Mouse (Mus musculus) stomach, embryonic 15.5 days (tissue): ENCODE measurements at regions not wholly inside any gene's neighbourhood (a gene's known extent, or its start where the extent isn't known, plus 50 kb on each side); places are given as distances from the start of the nearest gene placed in this dataset.
A peak's percentile ranks its signal among the peaks of the same experiment; 100 is the strongest.

Source experiments
- ATAC-seq: fragments of 200-750 bp; cut with Nextera tagmentation; 2 replicates; pipeline ENCODE4 v1.8.0; 2017; ENCODE audit warnings: low read depth, moderate number of reproducible peaks, moderate TSS enrichment; ENCODE audit not compliant: insufficient read depth, low FRiP score
- H3K27ac ChIP-seq: fragments of 300-500 bp; sonication (generic); 2 replicates; pipeline ENCODE4 v1.5.1; 2015; ENCODE audit warnings: mild to moderate bottlenecking, inconsistent platforms
- H3K27me3 ChIP-seq: fragments of 300-500 bp; sonication (generic); replicated peaks from 2 replicates; pipeline ENCODE4 v1.6.1; 2015; ENCODE audit warnings: inconsistent platforms
- H3K36me3 ChIP-seq: fragments of 300-500 bp; sonication (generic); 2 replicates; pipeline ENCODE4 v1.6.1; 2015; ENCODE audit warnings: inconsistent platforms
- H3K4me1 ChIP-seq: fragments of 300-500 bp; sonication (generic); 2 replicates; pipeline ENCODE4 v1.6.1; 2015; ENCODE audit warnings: inconsistent platforms
- H3K4me2 ChIP-seq: fragments of 300-500 bp; sonication (generic); 2 replicates; pipeline ENCODE4 v1.6.1; 2015; ENCODE audit warnings: mild to moderate bottlenecking, inconsistent platforms
- H3K4me3 ChIP-seq: fragments of 300-500 bp; sonication (generic); replicated peaks from 2 replicates; pipeline ENCODE4 v1.5.1; 2015; ENCODE audit warnings: inconsistent platforms
- H3K9ac ChIP-seq: fragments of 300-500 bp; sonication (generic); 2 replicates; pipeline ENCODE4 v1.6.1; 2015; ENCODE audit warnings: inconsistent platforms
- H3K9me3 ChIP-seq: fragments of 300-500 bp; sonication (generic); 2 replicates; pipeline ENCODE4 v1.6.1; 2016; ENCODE audit warnings: inconsistent platforms
- WGBS: fragments of 180-500 bp; shearing (Covaris S2); methylation state at CpG from one replicate; pipeline ENCODE4 v1.1.7; 2015; 5-methylcytosine and 5-hydroxymethylcytosine counted together

GRCm38 (mm10) chr7:74974448-74974847, 334.6 kb downstream of the Sv2b start:
- no peak overlapping the region for H3K27ac ChIP-seq
- no peaks in the 10 kb centered on the region for H3K36me3 ChIP-seq
- H3K9ac ChIP-seq = no peak overlapping the region
- no peak overlapping the region for H3K4me3 ChIP-seq
- 75% methylated on average over 3 of the region's 3 CpGs for WGBS
- H3K9me3 ChIP-seq = no peaks in the 10 kb centered on the region
- no peak for ATAC-seq
- H3K27me3 ChIP-seq = no peaks in the 10 kb centered on the region
- no peak overlapping the region for H3K4me2 ChIP-seq
- no peaks in the 10 kb centered on the region for H3K4me1 ChIP-seq

GRCm38 (mm10) chr7:74944421-74945098, 364.5 kb downstream of the Sv2b start:
- H3K4me1 ChIP-seq = no peaks in the 10 kb centered on the region
- no peak overlapping the region for H3K27ac ChIP-seq
- H3K36me3 ChIP-seq = no peaks in the 10 kb centered on the region
- WGBS = 44% methylated on average over 5 of the region's 5 CpGs
- ATAC-seq = no peak
- no peaks in the 10 kb centered on the region for H3K9me3 ChIP-seq
- H3K9ac ChIP-seq = no peak overlapping the region
- H3K27me3 ChIP-seq = no peaks in the 10 kb centered on the region
- no peak overlapping the region for H3K4me3 ChIP-seq
- H3K4me2 ChIP-seq = no peak overlapping the region

GRCm38 (mm10) chr7:74942917-74943316, 366.1 kb downstream of the Sv2b start:
- no peak overlapping the region for H3K4me3 ChIP-seq
- ATAC-seq = no peak
- WGBS = 55% methylated on average over 4 of the region's 4 CpGs
- H3K27me3 ChIP-seq = no peaks in the 10 kb centered on the region
- no peak overlapping the region for H3K4me2 ChIP-seq
- H3K36me3 ChIP-seq = no peaks in the 10 kb centered on the region
- H3K4me1 ChIP-seq = no peaks in the 10 kb centered on the region
- no peak overlapping the region for H3K27ac ChIP-seq
- H3K9ac ChIP-seq = no peak overlapping the region
- no peaks in the 10 kb centered on the region for H3K9me3 ChIP-seq

- no peak overlapping the region for H3K27ac ChIP-seq
- no peak for ATAC-seq
- no peaks in the 10 kb centered on the region for H3K9me3 ChIP-seq
- H3K9ac ChIP-seq = no peak overlapping the region
- no peaks in the 10 kb centered on the region for H3K4me1 ChIP-seq
- no peaks in the 10 kb centered on the region for H3K36me3 ChIP-seq
- H3K4me2 ChIP-seq = no peak overlapping the region
- no peak overlapping the region for H3K4me3 ChIP-seq
- WGBS = 40% methylated on average over 3 of the region's 3 CpGs
- no peaks in the 10 kb centered on the region for H3K27me3 ChIP-seq
Measured at GRCm38 (mm10) chr7:74942146-74942545, 366.9 kb downstream of the Sv2b start.

- Histone ChIP-seq H3K9ac (no peak overlapping the region), H3K4me1 (no peaks in the 10 kb centered on the region), H3K4me2 (no peak overlapping the region), H3K36me3 (no peaks in the 10 kb centered on the region), H3K9me3 (no peaks in the 10 kb centered on the region), H3K27ac (no peak overlapping the region), H3K27me3 (no peaks in the 10 kb centered on the region), H3K4me3 (no peak overlapping the region)
- ATAC-seq = no peak; the same call in 1 of the 2 replicates
- WGBS = 42% methylated on average over 8 of the region's 8 CpGs
Measured at GRCm38 (mm10) chr7:74929142-74929829, 374.7 kb upstream of the Slco3a1 start.

- Histone ChIP-seq H3K36me3 (no peaks in the 10 kb centered on the region), H3K9me3 (no peaks in the 10 kb centered on the region), H3K9ac (no peak overlapping the region), H3K4me3 (no peak overlapping the region), H3K27ac (no peak overlapping the region), H3K4me2 (no peak overlapping the region), H3K27me3 (no peaks in the 10 kb centered on the region), H3K4me1 (no peaks in the 10 kb centered on the region)
- 60% methylated on average over 6 of the region's 6 CpGs for WGBS
- ATAC-seq = peak; percentile 84; the same call in 1 of the 2 replicates
Measured at GRCm38 (mm10) chr7:74928226-74928927, 373.8 kb upstream of the Slco3a1 start.

GRCm38 (mm10) chr7:74926729-74927128, 372.1 kb upstream of the Slco3a1 start:
- Histone ChIP-seq H3K4me1 (no peaks in the 10 kb centered on the region), H3K4me2 (no peak overlapping the region), H3K9ac (no peak overlapping the region), H3K27me3 (no peaks in the 10 kb centered on the region), H3K27ac (no peak overlapping the region), H3K9me3 (no peaks in the 10 kb centered on the region), H3K36me3 (no peaks in the 10 kb centered on the region), H3K4me3 (no peak overlapping the region)
- 30% methylated on average over 2 of the region's 2 CpGs for WGBS
- no peak for ATAC-seq

- Histone ChIP-seq H3K27ac (no peak overlapping the region), H3K4me3 (no peak overlapping the region), H3K4me2 (no peak overlapping the region), H3K4me1 (no peaks in the 10 kb centered on the region), H3K36me3 (no peaks in the 10 kb centered on the region), H3K27me3 (no peaks in the 10 kb centered on the region), H3K9me3 (no peaks in the 10 kb centered on the region), H3K9ac (no peak overlapping the region)
- 71% methylated on average over 1 of the region's 1 CpGs for WGBS
- ATAC-seq = no peak
Measured at GRCm38 (mm10) chr7:74924156-74924555, 369.6 kb upstream of the Slco3a1 start.

GRCm38 (mm10) chr7:74908311-74908962, 353.9 kb upstream of the Slco3a1 start:
- Histone ChIP-seq H3K27ac (no peak overlapping the region), H3K4me2 (no peak overlapping the region), H3K9ac (no peak overlapping the region), H3K4me1 (no peaks in the 10 kb centered on the region), H3K4me3 (no peak overlapping the region), H3K9me3 (no peaks in the 10 kb centered on the region), H3K36me3 (no peaks in the 10 kb centered on the region), H3K27me3 (no peaks in the 10 kb centered on the region)
- ATAC-seq = no peak
- WGBS = 55% methylated on average over 3 of the region's 3 CpGs

- Histone ChIP-seq H3K4me2 (no peak overlapping the region), H3K4me1 (no peaks in the 10 kb centered on the region), H3K27me3 (no peaks in the 10 kb centered on the region), H3K4me3 (no peak overlapping the region), H3K36me3 (no peaks in the 10 kb centered on the region), H3K27ac (no peak overlapping the region), H3K9me3 (no peaks in the 10 kb centered on the region), H3K9ac (no peak overlapping the region)
- 50% methylated on average over 1 of the region's 1 CpGs for WGBS
- ATAC-seq = no peak
Measured at GRCm38 (mm10) chr7:74907391-74907790, 352.8 kb upstream of the Slco3a1 start.

GRCm38 (mm10) chr7:74877466-74877865, 322.9 kb upstream of the Slco3a1 start:
- H3K9me3 ChIP-seq = no peaks in the 10 kb centered on the region
- H3K36me3 ChIP-seq = no peaks in the 10 kb centered on the region
- H3K4me2 ChIP-seq = no peak overlapping the region
- H3K27me3 ChIP-seq = no peaks in the 10 kb centered on the region
- no peak overlapping the region for H3K9ac ChIP-seq
- no peak for ATAC-seq
- WGBS = 79% methylated on average over 3 of the region's 3 CpGs
- no peak overlapping the region for H3K27ac ChIP-seq
- no peaks in the 10 kb centered on the region for H3K4me1 ChIP-seq
- H3K4me3 ChIP-seq = no peak overlapping the region

GRCm38 (mm10) chr7:74876667-74877066, 322.1 kb upstream of the Slco3a1 start:
- ATAC-seq = no peak
- Histone ChIP-seq H3K9me3 (no peaks in the 10 kb centered on the region), H3K4me1 (no peaks in the 10 kb centered on the region), H3K4me2 (no peak overlapping the region), H3K36me3 (no peaks in the 10 kb centered on the region), H3K27me3 (no peaks in the 10 kb centered on the region), H3K4me3 (no peak overlapping the region), H3K9ac (no peak overlapping the region), H3K27ac (no peak overlapping the region)
- 71% methylated on average over 4 of the region's 4 CpGs for WGBS
